Mouse (Mus musculus) c-Kit-positive CD71-positive TER-119-positive erythroid progenitor cells, embryonic 14.5 days (primary cell): ENCODE measurements around the gene 4933427I04Rik.
A peak's percentile ranks its signal among the peaks of the same experiment; 100 is the strongest.

ENCODE experiments used
- DNase-seq: peaks from one replicate; pipeline ENCODE4 v3.0.0-alpha.2; 2013; ENCODE audit warnings: low spot score

Gene 4933427I04Rik

DNA sequence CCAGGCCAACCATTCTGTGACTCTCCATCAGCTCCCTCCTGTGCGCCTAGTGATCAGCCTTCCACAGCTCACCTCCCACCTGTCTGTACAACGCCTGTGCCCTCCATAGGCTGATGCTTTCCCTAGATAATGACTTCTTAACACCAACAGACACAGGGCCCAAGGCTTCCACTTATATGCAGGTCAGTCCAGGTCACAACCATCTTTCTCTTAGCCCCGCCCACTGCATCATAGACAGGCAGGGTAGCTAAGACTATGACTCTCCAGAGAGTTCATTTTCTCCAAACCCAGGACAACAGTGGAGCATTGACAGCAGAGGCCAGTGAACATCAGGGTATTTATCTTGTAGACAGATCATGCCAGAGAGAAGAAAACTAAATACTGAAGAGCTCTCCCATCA is at the start of gene 4933427I04Rik:
Gene 4933427I04Rik, plus strand, starts transcription at position 301 of the 400 bp plus-strand sequence.
- DNase-seq = no peak

DNA sequence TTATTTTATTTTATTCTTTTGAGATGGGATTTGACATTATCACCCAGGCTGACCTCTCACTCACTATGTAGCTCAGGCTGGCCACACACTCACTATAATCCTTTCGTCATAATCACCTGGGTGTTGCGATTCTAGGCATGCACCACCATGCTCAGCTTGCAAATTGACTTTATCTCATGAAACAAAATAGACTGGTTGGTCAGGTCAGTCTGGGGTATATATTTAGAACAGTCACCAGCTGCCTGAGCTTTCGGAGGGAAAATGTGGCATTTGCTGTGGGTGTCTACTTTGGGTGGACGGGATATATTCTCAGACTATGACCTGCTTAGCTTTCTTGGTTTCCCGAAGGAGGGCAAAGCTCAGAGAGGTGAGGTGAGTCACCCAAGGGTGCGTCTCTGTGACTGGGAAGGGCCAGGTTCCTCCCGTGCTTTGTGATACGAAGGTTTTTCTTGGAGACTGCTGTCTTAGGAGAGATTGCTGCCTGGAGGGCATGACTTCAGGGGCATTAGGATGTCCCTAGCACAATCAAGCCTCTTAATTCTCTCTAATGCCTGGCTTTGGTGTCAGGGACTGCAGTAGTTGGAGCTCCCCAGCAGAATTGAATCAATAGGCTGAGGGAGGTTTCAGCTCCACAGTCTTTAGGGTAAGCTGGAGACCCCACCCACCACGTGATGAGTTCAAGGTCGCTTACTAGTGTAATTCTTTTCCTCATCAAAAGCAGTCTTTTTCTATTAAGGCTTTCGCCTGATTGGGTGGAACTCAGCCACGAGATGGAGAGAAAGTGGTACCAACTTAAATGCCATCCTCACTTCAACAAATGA is 48.8 kb upstream of the 4933427I04Rik start:
- no peak for DNase-seq

DNA sequence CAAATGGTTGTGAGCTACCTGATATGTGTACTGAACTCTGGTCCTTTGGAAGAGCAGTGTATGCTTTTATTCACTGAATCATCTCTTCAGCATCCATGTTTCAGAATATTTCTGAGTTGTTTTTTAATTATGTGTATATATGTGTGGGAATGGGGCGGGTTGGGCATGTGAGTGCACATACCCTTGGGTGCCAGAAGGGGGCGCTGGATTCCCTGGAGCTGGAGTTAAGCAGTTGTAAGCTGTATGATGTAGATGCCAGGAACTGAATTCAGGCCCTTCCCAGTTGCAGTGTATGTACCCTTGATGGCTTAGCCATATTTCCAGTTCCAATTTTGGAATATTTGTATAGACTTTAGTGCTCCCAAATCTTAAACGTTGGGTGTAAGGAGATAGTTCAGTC is 47.0 kb upstream of the 4933427I04Rik start:
- DNase-seq = no peak

DNA sequence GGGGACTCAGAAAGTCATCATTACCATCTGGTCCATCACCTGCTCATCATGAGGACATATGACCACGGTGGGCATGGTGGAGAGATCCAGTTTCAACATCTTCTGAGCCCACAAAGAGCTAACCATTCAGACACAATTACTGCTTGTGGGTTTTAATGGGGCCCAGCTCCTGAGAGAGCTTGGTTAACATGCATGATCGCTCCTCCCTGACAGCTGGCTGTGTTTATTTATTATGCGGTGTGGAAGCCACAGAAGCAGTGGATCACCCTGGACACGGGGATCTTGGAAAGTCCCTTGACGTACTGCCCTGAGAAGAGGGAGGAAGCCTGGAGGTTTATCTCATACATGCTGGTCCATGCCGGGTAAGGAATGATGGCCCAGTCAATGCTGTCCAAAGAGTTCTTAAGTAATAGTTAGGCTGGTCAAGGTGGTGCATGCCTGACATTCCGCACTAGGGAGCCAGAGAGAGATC is 45.4 kb upstream of the 4933427I04Rik start:
- DNase-seq = no peak

DNA sequence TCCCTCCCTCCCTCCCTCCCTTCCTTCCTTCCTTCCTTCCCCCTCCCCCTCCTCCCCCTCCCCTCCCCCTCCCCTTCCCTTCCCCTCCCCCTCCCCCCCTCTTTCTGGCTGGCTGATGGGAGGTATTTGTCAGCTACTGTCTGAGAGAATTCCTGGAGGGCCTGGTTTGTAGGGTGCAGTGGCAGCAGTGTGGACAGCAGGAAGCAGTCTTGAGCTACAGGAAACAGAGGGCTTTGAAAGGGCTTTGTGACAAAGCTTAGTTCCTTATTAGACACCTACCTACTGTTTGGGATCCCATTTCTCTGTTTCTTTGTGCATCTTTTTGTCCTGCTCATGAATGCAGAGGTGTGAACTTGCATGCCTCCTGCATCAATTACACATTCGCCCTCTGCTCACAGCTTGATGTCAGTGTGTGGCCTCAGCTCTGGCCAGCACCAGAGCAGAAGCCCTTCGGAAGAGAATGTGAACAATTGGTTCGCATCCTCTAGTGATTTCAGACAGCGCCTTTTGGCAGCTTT is 40.3 kb upstream of the 4933427I04Rik start:
- no peak for DNase-seq

DNA sequence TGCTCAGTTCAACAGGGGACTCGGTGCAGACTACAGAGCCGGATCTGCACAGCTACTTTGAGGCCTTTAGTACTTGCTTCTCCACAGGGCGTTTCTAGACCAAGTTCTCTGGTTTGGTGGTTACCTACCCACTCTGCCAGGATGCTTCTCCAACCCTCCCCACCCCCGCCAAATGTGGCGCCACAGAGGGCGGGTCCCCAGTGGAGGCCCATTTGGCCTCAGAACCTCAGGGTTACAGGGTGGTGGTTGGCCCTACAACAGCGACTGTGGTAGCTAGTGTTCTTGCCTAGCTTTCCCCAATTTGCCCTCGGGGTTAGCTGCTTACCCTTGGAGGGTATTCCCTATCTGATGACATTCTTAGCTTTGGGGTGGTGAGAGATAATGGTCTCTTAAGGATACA is 17.4 kb upstream of the 4933427I04Rik start:
- DNase-seq = no peak

DNA sequence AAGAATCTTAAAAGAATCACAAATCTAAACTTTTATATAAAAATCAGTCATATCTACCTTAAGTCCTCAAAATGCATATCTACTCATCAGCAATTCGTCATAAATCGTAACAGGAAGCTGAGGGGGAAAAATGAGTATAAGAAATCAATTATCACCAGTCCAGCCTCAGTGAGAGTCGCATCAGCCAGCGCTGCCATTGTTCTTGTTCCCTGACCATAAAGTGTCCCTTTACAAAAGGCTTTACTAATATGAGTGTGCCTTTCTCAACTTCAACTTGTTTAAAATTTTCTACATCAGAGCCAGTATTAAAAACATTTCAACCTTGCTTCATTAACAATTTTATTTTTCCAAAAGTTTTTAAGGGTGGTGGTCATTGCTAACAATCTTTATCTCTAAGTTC is 2.6 kb upstream of the 4933427I04Rik start:
- no peak for DNase-seq

DNA sequence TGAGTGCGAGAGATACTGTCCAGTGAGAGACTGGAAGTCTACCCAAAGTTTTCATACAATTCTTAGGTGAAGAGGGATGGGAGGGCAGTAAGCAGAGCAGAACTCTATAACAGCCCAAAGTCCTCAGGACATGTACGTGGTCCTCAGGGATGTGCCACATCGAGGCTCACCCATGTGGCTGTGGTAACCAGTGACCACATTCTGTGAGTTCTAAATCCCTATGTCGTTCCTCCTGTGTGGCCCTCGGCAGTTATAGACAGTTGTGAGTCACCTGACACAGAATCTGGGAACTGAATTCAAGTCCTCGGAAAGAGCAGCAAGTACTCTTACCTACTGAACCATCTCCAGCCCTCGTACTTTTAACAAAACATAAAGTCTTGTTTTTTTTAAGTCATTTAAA is 1.4 kb upstream of the 4933427I04Rik start:
- DNase-seq = no peak

DNA sequence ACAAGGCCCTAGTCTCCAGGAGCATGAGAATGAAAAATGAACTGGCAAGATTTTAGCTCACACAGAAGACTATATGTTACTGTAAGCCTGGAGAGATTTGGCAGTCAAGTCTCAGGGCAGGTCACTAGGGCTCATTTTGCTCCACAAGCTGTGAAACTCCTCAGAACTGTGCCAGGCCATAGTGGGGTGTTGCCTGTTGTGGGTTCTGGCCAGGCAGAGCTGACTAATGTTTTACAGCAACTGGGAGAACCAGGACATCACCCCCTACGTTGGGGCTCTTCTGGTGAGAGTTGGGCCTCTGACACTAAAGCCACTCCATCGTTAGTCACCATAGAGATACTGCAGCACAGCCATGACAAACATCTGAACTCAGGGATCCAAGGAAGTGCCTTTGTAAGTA is 324 bp downstream of the 4933427I04Rik start:
- no peak for DNase-seq

DNA sequence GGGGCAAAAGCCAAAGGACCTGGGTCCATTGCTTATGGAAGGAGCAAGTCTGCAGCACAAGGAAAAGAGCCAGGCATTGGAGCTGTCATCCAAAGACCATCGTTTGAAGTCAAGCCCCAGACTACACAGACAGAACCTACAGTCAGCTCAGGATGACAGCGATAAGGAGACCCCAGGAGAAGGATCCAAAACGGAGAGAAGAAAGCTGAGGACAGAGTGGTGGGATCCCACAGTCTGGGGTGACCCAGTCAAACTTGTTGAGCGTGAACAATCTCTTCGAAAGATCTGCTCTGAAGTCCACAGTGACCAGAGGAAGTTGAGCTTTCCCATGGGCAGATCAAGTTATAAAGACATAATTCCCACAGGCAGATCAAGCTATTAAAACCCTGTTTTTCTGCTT is 1.1 kb downstream of the 4933427I04Rik start:
- DNase-seq = no peak

DNA sequence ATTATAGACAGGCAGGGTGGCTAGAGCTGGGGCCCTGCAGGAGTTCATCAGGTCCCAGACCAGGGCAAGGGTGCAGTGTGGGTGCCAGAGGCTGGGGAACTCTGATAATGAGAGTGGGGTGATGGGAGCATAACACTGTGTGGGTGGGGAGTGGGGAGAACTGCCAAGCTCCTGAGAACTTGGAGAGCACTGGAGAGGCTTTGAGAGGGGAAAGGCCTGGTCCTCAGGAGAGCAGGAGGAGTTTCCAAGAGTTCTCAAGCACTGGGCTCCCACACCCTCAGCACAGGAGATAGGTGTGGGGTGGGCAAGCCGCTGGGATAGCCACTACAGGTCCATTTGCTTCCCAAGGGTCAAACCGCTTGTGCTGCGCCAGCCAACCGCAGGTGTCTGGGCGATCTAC is 34.2 kb downstream of the 4933427I04Rik start:
- DNase-seq = no peak

DNA sequence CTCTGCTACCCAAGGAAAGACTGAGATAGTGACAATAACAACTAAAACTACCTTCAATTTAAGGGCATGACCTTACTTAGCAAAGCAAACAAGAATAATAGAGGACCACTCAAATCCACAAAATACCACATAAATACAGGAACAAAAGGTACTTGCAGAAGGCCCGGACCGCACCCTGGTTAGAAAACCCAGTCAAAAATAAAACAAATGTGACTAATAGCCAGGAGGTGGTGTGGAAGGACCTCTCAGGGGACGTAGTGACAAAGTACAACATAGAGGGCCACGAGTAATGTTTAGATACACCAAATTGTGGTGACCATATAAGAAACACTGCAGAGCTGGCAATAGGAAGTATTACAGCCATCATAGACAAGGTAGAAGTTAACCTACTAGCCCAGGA is 34.8 kb downstream of the 4933427I04Rik start:
- DNase-seq = no peak

DNA sequence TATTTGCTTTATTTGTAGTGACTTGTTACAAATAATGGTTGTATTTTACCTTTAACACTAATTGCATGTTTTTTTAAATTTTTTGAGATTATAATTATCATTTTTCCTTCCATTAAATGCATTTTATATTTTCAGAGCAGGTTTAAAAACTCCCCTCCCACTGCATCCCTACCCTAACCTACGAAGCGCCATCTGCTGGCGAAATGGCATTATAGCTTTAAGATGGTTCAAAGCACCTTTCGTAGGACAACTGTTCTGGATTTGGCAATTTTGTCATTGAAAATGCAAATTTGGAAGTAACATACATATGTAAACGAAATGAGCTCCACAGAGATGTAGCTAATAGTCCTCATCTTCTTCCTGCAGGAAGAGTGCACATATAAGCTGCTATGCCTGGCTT is 39.2 kb downstream of the 4933427I04Rik start:
- no peak for DNase-seq

DNA sequence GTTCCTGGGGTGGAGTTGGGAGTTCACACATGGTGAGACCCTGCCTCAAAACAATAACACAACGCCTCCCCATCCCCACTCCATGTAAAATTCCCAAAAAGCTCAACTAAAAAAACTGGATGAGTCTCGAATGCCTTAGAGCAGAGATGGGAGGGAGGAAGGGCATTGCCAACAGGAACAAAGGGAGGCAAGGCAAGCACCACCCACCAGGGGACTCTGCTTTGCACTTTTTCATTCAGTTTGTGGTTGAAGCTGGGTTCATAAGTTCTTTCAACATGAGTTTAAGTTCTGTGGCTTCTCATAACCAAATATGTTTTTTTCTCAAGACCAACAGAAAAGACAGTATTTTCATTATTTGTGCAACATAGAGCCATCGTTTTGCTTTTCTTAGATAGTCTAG is 44.0 kb downstream of the 4933427I04Rik start:
- DNase-seq = no peak

DNA sequence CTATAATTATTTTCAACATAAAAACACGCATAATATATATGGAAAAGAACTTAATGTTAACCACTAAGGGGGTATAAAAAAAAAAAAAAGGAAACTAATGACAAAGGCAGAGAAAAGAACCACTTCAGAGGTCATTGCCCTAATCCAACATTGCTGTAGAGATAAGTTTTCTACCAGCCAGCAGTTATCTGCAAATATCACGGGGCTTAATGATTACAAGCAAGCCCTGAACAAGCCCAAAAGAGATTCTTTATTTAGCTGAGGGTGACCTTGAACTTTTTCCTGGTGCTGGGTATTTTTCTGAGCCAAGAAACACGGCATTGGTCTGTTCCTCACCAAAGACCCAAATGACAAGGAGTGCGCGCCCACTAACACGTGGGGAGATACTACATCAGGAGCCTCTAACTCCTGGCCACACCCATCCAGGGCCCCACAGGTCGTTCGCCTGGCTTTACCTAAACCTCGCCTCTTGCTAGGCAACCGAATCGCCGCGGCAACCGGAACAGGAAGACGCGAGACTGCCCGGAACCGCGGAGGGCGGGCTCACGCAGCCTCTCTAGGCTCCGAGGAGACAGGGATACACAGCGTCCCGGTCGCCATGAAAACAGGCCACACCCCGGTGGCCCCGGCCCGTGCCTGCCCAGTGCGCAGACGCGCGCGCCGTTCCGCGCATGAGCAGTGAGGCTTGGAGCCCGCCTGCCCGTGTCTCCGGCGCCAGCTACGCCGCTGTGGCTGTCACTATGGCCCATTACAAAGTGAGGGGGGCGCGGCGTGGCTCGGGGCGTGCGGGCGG is 45.0 kb downstream of the 4933427I04Rik start, which contains the start of gene Mycbp:
Gene Mycbp, plus strand, starts transcription at position 500 of the 793 bp plus-strand sequence.
- DNase-seq = peak; percentile 96

DNA sequence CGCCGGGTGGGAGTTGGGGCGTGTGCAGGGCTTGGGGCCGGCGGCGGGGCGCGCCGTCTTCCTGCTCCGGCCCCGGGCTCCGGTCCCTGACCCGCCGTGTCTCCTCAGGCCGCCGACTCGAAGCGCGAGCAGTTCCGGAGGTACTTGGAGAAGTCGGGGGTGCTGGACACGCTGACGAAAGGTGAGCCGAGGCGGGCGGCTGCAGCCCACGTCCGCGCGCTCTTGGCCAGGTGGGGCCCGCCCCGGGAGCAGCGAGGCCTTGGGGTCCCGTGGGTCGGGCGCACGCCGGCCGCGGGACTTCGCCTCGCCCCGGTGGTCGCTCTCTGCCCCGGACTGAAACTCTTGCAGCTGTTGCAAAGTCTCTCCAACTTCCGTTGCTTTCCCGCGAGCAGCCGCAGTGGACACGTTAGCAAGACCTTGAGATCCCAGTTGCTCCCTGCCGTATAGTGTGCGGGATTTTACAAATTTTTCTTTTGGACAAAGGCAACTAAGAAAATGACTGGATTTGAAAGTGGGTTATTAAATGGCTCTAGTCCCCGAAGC is 45.7 kb downstream of the 4933427I04Rik start:
- DNase-seq = no peak

DNA sequence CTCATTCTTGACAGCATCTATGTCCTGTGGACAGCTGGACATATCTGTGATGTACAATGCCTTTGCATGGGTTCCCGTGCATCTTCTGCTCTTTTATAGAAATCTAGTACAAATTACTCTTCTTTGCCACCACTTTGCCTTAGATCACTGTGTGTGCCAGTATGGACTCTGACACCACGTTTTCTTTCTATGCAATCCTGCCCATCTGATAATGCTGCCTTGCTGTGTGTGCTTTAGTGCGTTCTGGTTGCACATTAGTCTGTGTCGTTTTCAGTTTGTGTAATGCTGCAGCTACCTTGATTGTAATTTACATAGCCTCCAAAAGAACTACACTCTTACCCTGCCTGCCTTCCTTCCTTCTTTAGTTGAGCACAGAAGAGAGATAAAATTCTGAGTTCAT is 52.0 kb downstream of the 4933427I04Rik start:
- no peak for DNase-seq

DNA sequence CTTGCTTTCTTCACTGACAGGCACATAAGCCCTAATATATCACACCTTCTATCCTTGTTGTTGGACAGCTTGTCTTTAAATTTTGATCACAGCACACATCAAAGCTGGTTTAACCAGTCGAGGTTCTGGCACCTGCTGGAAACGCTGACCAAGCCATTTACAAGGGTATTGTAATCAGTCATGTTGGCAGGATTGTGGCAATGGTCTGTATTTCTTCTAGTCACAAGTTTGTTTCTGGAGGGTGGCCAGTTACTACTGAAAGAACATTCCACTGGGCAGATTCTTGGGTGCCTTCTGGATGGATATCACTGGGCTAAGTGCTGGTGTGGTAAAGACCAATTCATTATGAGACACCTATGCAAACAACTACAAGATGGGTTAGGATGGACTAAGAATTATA is 53.0 kb downstream of the 4933427I04Rik start:
- no peak for DNase-seq
